Mouse (Mus musculus) C2C12 (cell line): ENCODE data around the gene Phlda2.

Source experiments
- CTCF ChIP-seq: IDR thresholded peaks from one replicate; pipeline ENCODE4 v1.5.1; 2011; ENCODE audit not compliant: control insufficient read depth, insufficient read depth, insufficient read length
- MAX ChIP-seq: IDR thresholded peaks from one replicate; pipeline ENCODE4 v1.6.1; 2011; ENCODE audit warnings: mild to moderate bottlenecking, control low read depth

- TF ChIP-seq CTCF, result no peak
- TF ChIP-seq MAX, result no peak
Observed at GRCm38 (mm10) chr7:143473347-143474101, 29.4 kb downstream of the Phlda2 start, which contains the start of gene Slc22a18.
